Mouse (Mus musculus) cerebellum, adult 2 months (tissue): Measurements from ENCODE around the gene Fat1.

Source experiments
- CTCF ChIP-seq: fragments of 200-500 bp; IDR thresholded peaks from 2 replicates; pipeline ENCODE4 v1.5.1; 2011; ENCODE audit warnings: low read depth, mild to moderate bottlenecking, control low read depth, low read length, moderate library complexity, borderline replicate concordance; ENCODE audit not compliant: insufficient read depth
- POLR2A ChIP-seq: fragments of 200-500 bp; IDR thresholded peaks from 2 replicates; pipeline ENCODE4 v1.6.1; 2011; ENCODE audit warnings: low read length, control low read depth, borderline replicate concordance; ENCODE audit not compliant: insufficient read depth

- TF ChIP-seq POLR2A = no peak
- TF ChIP-seq CTCF = no peak
Measured at GRCm38 (mm10) chr8:44992664-44993063, 57.4 kb downstream of the Fat1 start.
